Mouse (Mus musculus): Measurements from ENCODE around the gene Cd248. TPM values are rescaled to one million over a fixed set of nuclear protein-coding genes. Genes with fewer than 3 reads are reported as not detected.

Gene Cd248
- polyA plus RNA-seq, 1 experiment, result 3.1 TPM

GRCm38 (mm10) chr19:5032686-5033085 lies 35.2 kb upstream of the Cd248 start:
- H3K9ac ChIP-seq (ENCODE audit: low read depth, poor library complexity, severe bottlenecking), result no peak overlapping the region
- peaks cover 21% of the 10 kb centered on the region for H3K36me3 ChIP-seq (ENCODE audit: control insufficient read depth, insufficient read depth, low read length, poor library complexity, severe bottlenecking)
- no peak overlapping the region for H3K27ac ChIP-seq (ENCODE audit: insufficient read depth, low read length)
- H3K27me3 ChIP-seq (ENCODE audit: control insufficient read depth, insufficient read depth, low read length, poor library complexity, severe bottlenecking), result no peaks in the 10 kb centered on the region
- no peak for TF ChIP-seq POLR2A (IDR thresholded peaks at IDR 0.05; ENCODE audit: insufficient read depth, low read length)
- no peak for TF ChIP-seq EP300 (IDR thresholded peaks at IDR 0.05; ENCODE audit: insufficient read depth, low read depth, low read length)
- H3K4me1 ChIP-seq (ENCODE audit: control insufficient read depth, insufficient read depth, low read length), result no peaks in the 10 kb centered on the region
- H3K9me3 ChIP-seq (replicated peaks; ENCODE audit: control insufficient read depth, insufficient read depth, low read length, poor library complexity, severe bottlenecking), result no peaks in the 10 kb centered on the region
- H3K4me3 ChIP-seq (ENCODE audit: low read depth, low read length), result no peak overlapping the region

- Histone ChIP-seq H3K27ac (ENCODE audit: insufficient read depth, low read length) (no peak overlapping the region), H3K27me3 (ENCODE audit: control insufficient read depth, insufficient read depth, low read length, poor library complexity, severe bottlenecking) (no peaks in the 10 kb centered on the region), H3K9ac (ENCODE audit: low read depth, poor library complexity, severe bottlenecking) (no peak overlapping the region), H3K9me3 (replicated peaks; ENCODE audit: control insufficient read depth, insufficient read depth, low read length, poor library complexity, severe bottlenecking) (no peaks in the 10 kb centered on the region), H3K4me3 (ENCODE audit: low read depth, low read length) (no peak overlapping the region), H3K36me3 (ENCODE audit: control insufficient read depth, insufficient read depth, low read length, poor library complexity, severe bottlenecking) (0 out of 2 replicates have a peak, but pooled peaks cover 3% of the 10 kb centered on the region), H3K4me1 (ENCODE audit: control insufficient read depth, insufficient read depth, low read length) (peaks cover 2% of the 10 kb centered on the region)
- TF ChIP-seq EP300 (IDR thresholded peaks at IDR 0.05; ENCODE audit: insufficient read depth, low read depth, low read length) (no peak), POLR2A (IDR thresholded peaks at IDR 0.05; ENCODE audit: insufficient read depth, low read length) (no peak), CTCF (IDR thresholded peaks at IDR 0.05; ENCODE audit: low read depth, low read length) (no peak)
Observed at GRCm38 (mm10) chr19:5036577-5036976, 31.3 kb upstream of the Cd248 start.

- peak overlapping the region; percentile 38 for H3K9ac ChIP-seq (ENCODE audit: low read depth, poor library complexity, severe bottlenecking)
- peaks cover 2% of the 10 kb centered on the region for H3K4me1 ChIP-seq (ENCODE audit: control insufficient read depth, insufficient read depth, low read length)
- no peaks in the 10 kb centered on the region for H3K27me3 ChIP-seq (ENCODE audit: control insufficient read depth, insufficient read depth, low read length, poor library complexity, severe bottlenecking)
- no peaks in the 10 kb centered on the region for H3K36me3 ChIP-seq (ENCODE audit: control insufficient read depth, insufficient read depth, low read length, poor library complexity, severe bottlenecking)
- TF ChIP-seq EP300 (IDR thresholded peaks at IDR 0.05; ENCODE audit: insufficient read depth, low read depth, low read length) (peak; percentile 70; the same call in 1 of the 2 replicates), POLR2A (IDR thresholded peaks at IDR 0.05; ENCODE audit: insufficient read depth, low read length) (no peak)
- peak overlapping the region; percentile 19; the same call in 1 of the 2 replicates for H3K27ac ChIP-seq (ENCODE audit: insufficient read depth, low read length)
- H3K9me3 ChIP-seq (replicated peaks; ENCODE audit: control insufficient read depth, insufficient read depth, low read length, poor library complexity, severe bottlenecking), result no peaks in the 10 kb centered on the region
- peak overlapping the region; percentile 67 for H3K4me3 ChIP-seq (ENCODE audit: low read depth, low read length)
Observed at GRCm38 (mm10) chr19:5037678-5038571, 30.0 kb upstream of the Cd248 start.

GRCm38 (mm10) chr19:5038709-5039156 lies 29.1 kb upstream of the Cd248 start, which contains the start of the genes B4gat1 and AC124502.3:
B4gat1 (plus strand) TSS chr19:5038826.
AC124502.3 (plus strand) TSS chr19:5038891.
- Histone ChIP-seq H3K27ac (ENCODE audit: insufficient read depth, low read length) (peak within 1 kb of the TSS; percentile 19; the same call in 1 of the 2 replicates), H3K36me3 (ENCODE audit: control insufficient read depth, insufficient read depth, low read length, poor library complexity, severe bottlenecking) (no peaks in the 10 kb centered on the region), H3K4me1 (ENCODE audit: control insufficient read depth, insufficient read depth, low read length) (peaks cover 2% of the 10 kb centered on the region)

GRCm38 (mm10) chr19:5039301-5040114 lies 28.4 kb upstream of the Cd248 start:
- Histone ChIP-seq H3K9ac (ENCODE audit: low read depth, poor library complexity, severe bottlenecking) (peak overlapping the region; percentile 38), H3K27me3 (ENCODE audit: control insufficient read depth, insufficient read depth, low read length, poor library complexity, severe bottlenecking) (no peaks in the 10 kb centered on the region), H3K4me3 (ENCODE audit: low read depth, low read length) (peak overlapping the region; percentile 67), H3K36me3 (ENCODE audit: control insufficient read depth, insufficient read depth, low read length, poor library complexity, severe bottlenecking) (no peaks in the 10 kb centered on the region), H3K27ac (ENCODE audit: insufficient read depth, low read length) (no peak overlapping the region), H3K9me3 (replicated peaks; ENCODE audit: control insufficient read depth, insufficient read depth, low read length, poor library complexity, severe bottlenecking) (no peaks in the 10 kb centered on the region), H3K4me1 (ENCODE audit: control insufficient read depth, insufficient read depth, low read length) (peaks cover 2% of the 10 kb centered on the region)
- no peak for TF ChIP-seq EP300 (IDR thresholded peaks at IDR 0.05; ENCODE audit: insufficient read depth, low read depth, low read length)
- TF ChIP-seq POLR2A (IDR thresholded peaks at IDR 0.05; ENCODE audit: insufficient read depth, low read length), result no peak
- no peak for TF ChIP-seq CTCF (IDR thresholded peaks at IDR 0.05; ENCODE audit: low read depth, low read length)

More at GRCm38 (mm10) chr19:5038709-5039156, 29.1 kb upstream of the Cd248 start, which contains the start of the genes B4gat1 and AC124502.3:
- Histone ChIP-seq H3K4me3 (ENCODE audit: low read depth, low read length) (peak within 1 kb of the TSS; percentile 67), H3K27me3 (ENCODE audit: control insufficient read depth, insufficient read depth, low read length, poor library complexity, severe bottlenecking) (no peaks in the 10 kb centered on the region), H3K9me3 (replicated peaks; ENCODE audit: control insufficient read depth, insufficient read depth, low read length, poor library complexity, severe bottlenecking) (no peaks in the 10 kb centered on the region), H3K9ac (ENCODE audit: low read depth, poor library complexity, severe bottlenecking) (peak within 1 kb of the TSS; percentile 38)
- peak; percentile 17 for TF ChIP-seq CTCF (IDR thresholded peaks at IDR 0.05; ENCODE audit: low read depth, low read length)
- TF ChIP-seq POLR2A (IDR thresholded peaks at IDR 0.05; ENCODE audit: insufficient read depth, low read length), result no peak
- TF ChIP-seq EP300 (IDR thresholded peaks at IDR 0.05; ENCODE audit: insufficient read depth, low read depth, low read length), result no peak

All from ES-Bruce4 (cell line).